Mouse (Mus musculus): ENCODE measurements around the gene Mindy4. TPM values are rescaled to one million over a fixed set of nuclear protein-coding genes. Genes with fewer than 3 reads are reported as not detected.

Mindy4 gene
- total and polyA plus RNA-seq, 3 experiments = 0.23 to 1.6 TPM; not detected in 1

DNA sequence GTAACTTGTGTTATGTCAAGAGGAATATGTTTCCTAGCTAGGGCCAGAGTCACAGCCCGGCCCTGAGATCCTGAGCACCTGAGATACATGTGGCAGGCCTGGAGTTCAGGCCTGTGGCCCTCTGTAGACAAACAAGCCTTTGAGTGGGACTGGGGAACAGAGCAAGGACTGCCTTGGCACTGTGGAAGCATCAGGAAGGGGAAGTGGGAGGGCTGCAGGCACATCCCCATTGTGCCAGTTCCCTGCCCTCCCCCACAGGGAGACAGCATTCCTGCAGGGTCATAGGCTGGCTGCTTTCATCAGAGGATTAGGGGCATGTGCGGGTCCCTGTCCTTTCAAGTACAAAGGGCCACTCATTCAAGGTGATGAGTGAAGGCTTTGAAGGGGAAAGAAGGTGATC lies 107.0 kb downstream of the Mindy4 start:
- H3K27ac ChIP-seq (ENCODE audit: control insufficient read depth, low read depth, low read length) = no peak overlapping the region
- no peaks in the 10 kb centered on the region for H3K79me2 ChIP-seq (ENCODE audit: control insufficient read depth, insufficient read depth, low read length, poor library complexity)
- H3K4me3 ChIP-seq (ENCODE audit: control insufficient read depth in 1 of 2, insufficient read depth in 1 of 2, low read depth in 2 of 2, low read length in 2 of 2) = no peak overlapping the region
- H3K9me3 ChIP-seq (replicated peaks; ENCODE audit: insufficient read depth, low read length) = no peaks in the 10 kb centered on the region
- no peak overlapping the region for H3K9ac ChIP-seq (ENCODE audit: control insufficient read depth, low read depth, low read length, poor library complexity, severe bottlenecking)
- H3K4me1 ChIP-seq (ENCODE audit: control insufficient read depth in 1 of 2, insufficient read depth in 2 of 2, low read length in 2 of 2) = no peaks in the 10 kb centered on the region
- H3K36me3 ChIP-seq (ENCODE audit: control insufficient read depth in 1 of 2, insufficient read depth in 2 of 2, low read length in 2 of 2) = no peaks in the 10 kb centered on the region
- no peak for TF ChIP-seq NRF1 (IDR thresholded peaks at IDR 0.05; ENCODE audit: insufficient read depth, low read depth, low read length, poor library complexity, severe bottlenecking)
- TF ChIP-seq RCOR1 (IDR thresholded peaks at IDR 0.05; ENCODE audit: low read depth, low read length) = no peak
- no peak for TF ChIP-seq USF1 (IDR thresholded peaks at IDR 0.05; ENCODE audit: low read depth, low read length)
- no peak for TF ChIP-seq UBTF (IDR thresholded peaks at IDR 0.05; ENCODE audit: borderline replicate concordance, insufficient read depth, low read depth, low read length)
- no peak for TF ChIP-seq POLR2A (IDR thresholded peaks at IDR 0.05; ENCODE audit: control insufficient read depth in 1 of 2, insufficient read depth in 1 of 2, low read depth in 1 of 2, low read length in 2 of 2, poor library complexity in 1 of 2)
- no peak for TF ChIP-seq CHD2 (IDR thresholded peaks at IDR 0.05; ENCODE audit: low read length)
- TF ChIP-seq ELF1 (IDR thresholded peaks at IDR 0.05; ENCODE audit: low read depth, low read length) = no peak
- no peak for TF ChIP-seq SMC3 (IDR thresholded peaks at IDR 0.05; ENCODE audit: low read depth, low read length)
- no peak for TF ChIP-seq ZNF384 (IDR thresholded peaks at IDR 0.05; ENCODE audit: low read depth, low read length)
- TF ChIP-seq JUND (IDR thresholded peaks at IDR 0.05; ENCODE audit: low read depth, low read length) = no peak
- no peak for TF ChIP-seq MAZ (IDR thresholded peaks at IDR 0.05; ENCODE audit: low read depth, low read length)
- TF ChIP-seq MEF2A (IDR thresholded peaks at IDR 0.05; ENCODE audit: extremely low read depth, insufficient replicate concordance, low read depth, low read length, poor library complexity, severe bottlenecking) = no peak
- no peak for TF ChIP-seq MXI1 (IDR thresholded peaks at IDR 0.05; ENCODE audit: low read depth, low read length)
- no peak for TF ChIP-seq POLR2AphosphoS5 (IDR thresholded peaks at IDR 0.05; ENCODE audit: borderline replicate concordance, low read depth, low read length)
- no peak for TF ChIP-seq HCFC1 (IDR thresholded peaks at IDR 0.05; ENCODE audit: low read depth, low read length)
- no peak for TF ChIP-seq CHD1 (IDR thresholded peaks at IDR 0.05; ENCODE audit: low read depth, low read length)
- TF ChIP-seq ZC3H11A (IDR thresholded peaks at IDR 0.05; ENCODE audit: low read depth, low read length) = no peak
- TF ChIP-seq MYB (IDR thresholded peaks at IDR 0.05; ENCODE audit: low read depth, low read length) = no peak
- TF ChIP-seq TBP (IDR thresholded peaks at IDR 0.05; ENCODE audit: low read depth, low read length) = no peak
- DNase-seq (ENCODE audit: low read depth, low spot score) = no peak
- no peaks in the 10 kb centered on the region for H3K27me3 ChIP-seq (ENCODE audit: control insufficient read depth in 1 of 2, insufficient read depth in 2 of 2, low read length in 2 of 2)

DNA sequence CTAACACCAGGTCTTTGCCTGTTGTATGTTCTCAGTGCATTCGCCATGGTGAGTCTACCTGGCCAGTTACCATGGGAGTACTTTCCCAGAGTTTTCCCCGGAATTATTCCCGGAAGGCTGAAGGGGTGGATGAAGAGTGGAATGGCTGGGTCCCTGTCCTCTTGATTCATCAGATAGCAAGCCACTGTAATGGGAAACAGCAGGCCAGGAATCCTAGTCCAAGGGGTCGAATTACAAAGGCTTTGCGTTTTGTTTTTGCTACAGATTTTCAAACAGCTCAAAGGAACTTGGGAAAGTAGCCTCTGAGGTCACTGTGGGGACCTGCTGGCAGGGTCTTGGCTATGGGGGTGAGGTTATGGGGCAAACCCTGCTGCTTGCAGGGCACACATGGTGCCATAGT lies 108.8 kb downstream of the Mindy4 start:
- no peak for TF ChIP-seq BHLHE40 (IDR thresholded peaks at IDR 0.05; ENCODE audit: borderline replicate concordance, low read depth, low read length)
- no peak for TF ChIP-seq CHD2 (IDR thresholded peaks at IDR 0.05; ENCODE audit: low read length)
- TF ChIP-seq SMC3 (IDR thresholded peaks at IDR 0.05; ENCODE audit: low read depth, low read length) = no peak
- TF ChIP-seq CHD1 (IDR thresholded peaks at IDR 0.05; ENCODE audit: low read depth, low read length) = no peak
- TF ChIP-seq ETS1 (IDR thresholded peaks at IDR 0.05; ENCODE audit: low read depth, low read length) = no peak
- no peak for TF ChIP-seq ZMIZ1 (IDR thresholded peaks at IDR 0.05; ENCODE audit: low read depth, low read length)
- no peak for TF ChIP-seq TAL1 (IDR thresholded peaks at IDR 0.05; ENCODE audit: low read length)
- TF ChIP-seq MYB (IDR thresholded peaks at IDR 0.05; ENCODE audit: low read depth, low read length) = no peak
- no peak for TF ChIP-seq MAX (IDR thresholded peaks at IDR 0.05; ENCODE audit: low read length)
- no peak for TF ChIP-seq NRF1 (IDR thresholded peaks at IDR 0.05; ENCODE audit: insufficient read depth, low read depth, low read length, poor library complexity, severe bottlenecking)
- no peak for TF ChIP-seq POLR2AphosphoS5 (IDR thresholded peaks at IDR 0.05; ENCODE audit: borderline replicate concordance, low read depth, low read length)
- no peak for TF ChIP-seq ZC3H11A (IDR thresholded peaks at IDR 0.05; ENCODE audit: low read depth, low read length)
- no peak for TF ChIP-seq JUND (IDR thresholded peaks at IDR 0.05; ENCODE audit: low read depth, low read length)
- no peak for TF ChIP-seq MXI1 (IDR thresholded peaks at IDR 0.05; ENCODE audit: low read depth, low read length)
- no peak for TF ChIP-seq SIN3A (IDR thresholded peaks at IDR 0.05; ENCODE audit: low read length)
- TF ChIP-seq ZNF384 (IDR thresholded peaks at IDR 0.05; ENCODE audit: low read depth, low read length) = no peak
- H3K36me3 ChIP-seq (ENCODE audit: control insufficient read depth in 1 of 2, insufficient read depth in 2 of 2, low read length in 2 of 2) = no peaks in the 10 kb centered on the region
- no peaks in the 10 kb centered on the region for H3K27me3 ChIP-seq (ENCODE audit: control insufficient read depth in 1 of 2, insufficient read depth in 2 of 2, low read length in 2 of 2)
- H3K9ac ChIP-seq (ENCODE audit: control insufficient read depth, low read depth, low read length, poor library complexity, severe bottlenecking) = no peak overlapping the region
- H3K9me3 ChIP-seq (replicated peaks; ENCODE audit: insufficient read depth, low read length) = no peaks in the 10 kb centered on the region
- H3K4me3 ChIP-seq (ENCODE audit: control insufficient read depth in 1 of 2, insufficient read depth in 1 of 2, low read depth in 2 of 2, low read length in 2 of 2) = no peak overlapping the region
- no peaks in the 10 kb centered on the region for H3K4me1 ChIP-seq (ENCODE audit: control insufficient read depth in 1 of 2, insufficient read depth in 2 of 2, low read length in 2 of 2)
- no peaks in the 10 kb centered on the region for H3K79me2 ChIP-seq (ENCODE audit: control insufficient read depth, insufficient read depth, low read length, poor library complexity)
- DNase-seq (ENCODE audit: low read depth, low spot score) = no peak
- no peak overlapping the region for H3K27ac ChIP-seq (ENCODE audit: control insufficient read depth, low read depth, low read length)

Data from MEL (cell line).